Mouse (Mus musculus) lung, postnatal 4 days (tissue): Measurements from ENCODE around the gene Mcur1.
A peak's percentile ranks its signal among the peaks of the same experiment; 100 is the strongest.

Experiments used
- DNase-seq, 2 experiments: peaks; one replicate each; pipeline ENCODE4 v3.0.0; 2021

Mcur1 gene

GRCm38 (mm10) chr13:43564733-43565132 is 4.7 kb upstream of the Mcur1 start:
- no peak for DNase-seq

DNA sequence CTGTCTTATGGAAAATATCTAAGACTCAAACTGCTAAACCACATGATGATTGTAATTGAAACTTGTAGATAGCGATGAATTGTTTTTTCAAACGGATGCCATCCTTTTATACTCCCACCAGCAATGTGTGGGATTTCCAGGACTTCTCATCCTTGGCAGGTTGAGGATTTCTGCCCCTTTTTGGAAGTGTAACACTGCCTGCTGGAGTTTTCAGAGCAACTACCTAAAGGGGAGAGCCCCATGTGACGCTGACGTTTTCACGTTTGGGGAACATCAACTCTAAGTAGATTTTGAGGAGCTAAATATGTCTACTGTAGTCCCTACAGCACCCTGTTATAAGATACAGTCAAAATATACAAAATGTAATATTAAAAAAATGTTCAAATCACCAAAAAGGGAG is 2.7 kb upstream of the Mcur1 start:
- no peak for DNase-seq

- DNase-seq = peak in 1 of 2 experiments; percentile 28
Observed at GRCm38 (mm10) chr13:43560458-43561411, 744 bp upstream of the Mcur1 start.

GRCm38 (mm10) chr13:43558959-43559358 is 1.0 kb downstream of the Mcur1 start:
- DNase-seq = no peak

DNA sequence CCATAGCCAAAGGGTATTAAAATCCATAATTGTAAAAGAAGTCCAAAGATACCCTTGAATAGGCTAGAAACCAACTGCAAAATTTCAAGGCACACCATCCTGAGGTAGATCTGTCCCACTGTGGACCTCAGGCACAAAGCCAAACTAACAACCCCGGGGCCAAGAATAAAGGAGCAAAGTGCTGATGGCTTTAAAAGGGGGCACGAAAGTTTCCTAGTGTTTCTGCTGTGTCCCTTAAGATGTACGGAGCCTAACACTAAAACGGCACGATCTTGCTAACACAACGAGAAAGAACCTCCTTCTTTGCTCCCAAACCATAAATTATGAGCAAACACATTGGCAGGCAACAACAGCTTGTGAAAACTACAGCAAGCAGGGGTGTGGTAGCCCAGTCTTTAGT is 1.6 kb downstream of the Mcur1 start:
- DNase-seq = no peak

DNA sequence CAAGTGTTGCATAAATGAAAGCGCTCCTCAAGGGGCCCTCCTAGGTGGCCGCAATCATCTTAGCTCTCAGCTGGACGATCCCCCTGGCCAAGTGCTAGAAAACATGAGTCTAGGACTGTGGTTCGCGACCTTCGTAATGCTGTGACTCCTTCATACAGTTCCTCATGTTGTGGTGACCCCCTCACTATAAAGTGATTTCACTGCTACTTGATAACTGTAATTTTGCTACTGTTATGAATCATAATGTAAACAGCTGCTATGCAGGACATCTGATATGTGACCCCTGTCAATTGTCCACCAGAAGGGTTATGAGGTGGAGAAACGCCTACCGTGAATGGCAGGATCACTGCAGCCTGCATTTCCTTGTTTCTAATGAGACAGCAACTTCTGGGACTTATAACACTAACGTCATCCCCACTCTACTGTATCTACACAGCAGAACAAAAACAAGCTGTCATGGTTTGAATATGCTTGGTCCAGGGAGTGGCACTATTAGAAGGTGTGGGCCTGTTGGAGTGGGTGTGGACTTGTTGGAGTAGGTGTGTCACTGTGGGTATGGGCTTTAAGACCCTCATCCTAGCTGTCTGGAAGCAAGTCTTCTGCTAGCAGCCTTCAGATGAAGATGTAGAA is 3.0 kb downstream of the Mcur1 start:
- DNase-seq = no peak

DNA sequence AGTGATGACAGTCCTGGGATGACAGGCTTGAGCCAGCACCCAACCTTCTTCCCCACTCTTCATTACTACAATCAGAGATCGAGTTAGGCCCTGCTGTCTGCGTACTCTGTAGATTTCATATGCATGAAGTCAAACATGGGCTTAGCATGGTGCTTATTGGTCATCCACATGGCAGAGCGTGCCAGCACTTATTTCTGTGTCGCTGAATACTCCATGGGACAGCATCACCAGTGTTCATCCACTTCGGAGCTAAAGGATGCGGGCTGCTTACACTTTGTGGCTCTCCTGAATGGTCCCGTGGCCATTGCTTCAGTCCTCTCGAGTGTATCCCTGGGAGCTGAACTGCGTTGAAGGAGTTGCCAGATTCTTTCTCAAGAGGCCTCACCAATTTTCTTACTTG is 4.7 kb downstream of the Mcur1 start:
- no peak for DNase-seq

- no peak for DNase-seq
Observed at GRCm38 (mm10) chr13:43554827-43555226, 5.2 kb downstream of the Mcur1 start.

- no peak for DNase-seq
Observed at GRCm38 (mm10) chr13:43550676-43551075, 9.3 kb downstream of the Mcur1 start.

DNA sequence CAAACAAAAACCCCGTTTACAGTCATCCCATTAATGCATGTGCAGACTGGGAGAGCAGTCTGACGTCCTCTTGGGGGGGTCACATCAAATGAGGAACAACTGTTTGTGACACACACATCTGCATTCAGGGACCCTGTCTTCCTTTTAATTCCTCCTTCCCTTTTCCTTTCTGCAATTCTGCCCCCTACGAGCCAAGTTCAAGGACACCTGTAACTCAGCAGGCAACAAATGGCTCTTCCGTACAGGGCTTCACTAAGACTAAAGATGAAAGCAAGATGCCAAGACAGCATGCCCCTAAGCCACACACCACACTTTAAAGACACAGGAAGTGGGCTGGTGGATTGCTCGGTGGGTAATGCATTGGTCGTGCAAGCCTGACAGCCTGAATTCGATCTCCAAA is 10.1 kb downstream of the Mcur1 start:
- DNase-seq = no peak

DNA sequence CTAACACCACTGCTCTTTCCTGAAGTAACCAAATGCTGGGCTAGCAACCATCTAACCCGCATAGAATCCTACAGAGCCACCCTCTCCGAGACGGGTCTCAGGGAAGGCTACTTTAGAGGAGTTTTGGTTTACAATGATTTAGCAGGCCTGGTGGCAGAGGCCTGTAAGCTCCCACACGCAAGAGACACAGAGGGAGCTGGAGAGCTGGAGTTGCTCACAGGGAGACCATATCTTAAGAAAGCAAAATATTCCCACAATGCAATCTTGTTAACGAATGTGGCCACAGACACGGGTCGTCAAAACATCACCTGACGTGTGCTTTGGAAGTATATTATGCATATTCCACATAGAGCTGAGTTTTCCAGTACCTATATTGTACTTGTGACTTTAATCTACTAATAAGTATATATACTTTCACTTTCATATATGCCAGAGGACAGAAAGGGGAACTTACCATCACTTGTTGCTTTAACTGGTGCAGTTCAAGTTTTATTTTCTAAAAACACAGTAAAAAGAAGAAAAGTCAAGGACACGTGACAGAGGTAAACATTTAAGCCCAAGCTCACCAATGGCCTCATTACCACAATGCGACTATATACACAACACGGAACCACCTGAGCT is 10.8 kb downstream of the Mcur1 start:
- no peak for DNase-seq

DNA sequence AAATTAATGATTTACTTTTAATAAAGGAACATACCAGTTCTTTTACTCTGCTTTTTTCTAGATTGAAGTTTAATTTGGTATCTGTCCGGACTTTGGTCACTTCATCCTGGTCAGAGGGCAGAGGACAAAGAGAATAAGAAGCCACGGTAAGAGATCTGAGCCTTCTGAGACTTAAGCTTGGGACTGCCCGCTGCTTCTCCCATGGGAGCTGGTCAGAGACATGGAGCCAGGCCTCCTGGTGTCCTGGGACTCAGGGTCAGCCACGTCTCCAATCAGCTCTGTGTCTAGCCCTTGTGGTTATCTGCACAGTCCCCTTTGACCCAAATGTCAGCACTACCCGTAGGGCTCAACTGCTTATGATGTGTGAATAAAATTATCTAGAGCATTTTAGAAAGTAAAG is 11.4 kb downstream of the Mcur1 start:
- no peak for DNase-seq

GRCm38 (mm10) chr13:43546861-43547260 is 13.1 kb downstream of the Mcur1 start:
- peak; percentile 55 to 86 for DNase-seq

DNA sequence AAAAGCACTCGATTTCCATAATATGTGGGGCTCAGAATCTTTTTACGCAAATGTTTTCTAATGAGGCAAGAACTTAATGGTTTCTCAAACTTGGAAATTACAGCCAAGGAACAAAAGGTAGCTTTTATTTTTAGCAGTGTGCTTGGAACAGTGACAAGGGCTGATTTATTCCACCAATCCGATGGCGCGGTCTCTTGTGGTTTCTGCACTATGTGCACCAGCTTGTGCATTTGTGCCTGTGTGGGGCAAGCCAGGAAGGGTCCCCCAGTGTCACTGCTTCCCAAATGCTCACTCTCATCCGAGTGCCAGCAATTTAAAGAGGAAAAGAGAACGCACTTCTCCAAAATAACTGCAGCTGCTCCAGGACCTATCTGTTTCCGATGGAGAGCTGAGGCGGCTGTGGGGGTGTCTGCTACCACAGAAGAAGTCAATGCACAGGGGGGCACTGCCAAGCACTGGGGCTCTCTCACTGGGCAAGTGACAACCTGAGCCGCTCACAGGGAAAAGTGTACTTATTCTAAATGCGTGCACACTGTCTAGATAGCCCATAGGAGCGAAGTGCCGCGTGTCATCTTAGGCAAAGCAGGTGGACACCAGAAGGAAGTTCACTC is 19.7 kb downstream of the Mcur1 start:
- DNase-seq = no peak

- no peak for DNase-seq
Observed at GRCm38 (mm10) chr13:43539409-43539808, 20.6 kb downstream of the Mcur1 start.

DNA sequence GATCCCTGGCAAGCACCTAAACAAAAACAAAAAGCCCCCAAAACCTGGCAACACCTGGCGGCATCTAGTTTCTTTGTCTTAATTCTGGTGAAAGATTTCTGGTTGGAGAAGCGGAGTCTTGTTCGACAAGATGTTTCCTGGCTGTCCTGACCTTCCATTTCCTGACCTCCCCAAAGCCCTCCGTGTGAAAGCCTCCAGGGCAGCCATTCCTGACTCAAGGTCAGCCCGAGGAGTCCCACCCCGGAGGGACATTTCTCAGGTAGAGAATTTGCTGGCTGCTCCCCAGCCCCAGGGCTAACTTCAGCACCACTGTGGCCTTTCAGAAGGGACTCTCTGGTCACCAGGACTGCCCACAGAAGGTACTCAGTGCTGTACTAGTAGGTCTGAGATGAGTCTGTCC is 22.1 kb downstream of the Mcur1 start:
- DNase-seq = no peak

DNA sequence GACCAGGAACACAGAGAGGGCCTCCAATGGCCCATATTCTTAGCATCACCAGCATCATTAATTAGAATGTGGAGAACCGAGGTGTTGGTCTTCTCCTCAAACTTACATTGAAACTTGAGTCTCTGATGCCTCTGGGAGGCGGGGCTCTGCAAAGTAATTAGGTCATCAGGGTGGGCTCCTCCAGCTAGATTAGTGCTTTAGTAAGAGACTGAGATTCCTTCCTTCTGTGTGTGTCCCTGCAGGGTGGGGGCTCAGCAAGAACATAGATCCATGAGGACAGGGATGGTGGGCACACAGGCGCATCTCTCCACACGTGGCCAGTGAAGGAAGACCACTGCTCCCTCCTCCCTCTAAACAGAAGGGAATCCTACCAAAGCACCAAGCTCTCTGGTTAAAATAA is 26.0 kb downstream of the Mcur1 start:
- no peak for DNase-seq

DNA sequence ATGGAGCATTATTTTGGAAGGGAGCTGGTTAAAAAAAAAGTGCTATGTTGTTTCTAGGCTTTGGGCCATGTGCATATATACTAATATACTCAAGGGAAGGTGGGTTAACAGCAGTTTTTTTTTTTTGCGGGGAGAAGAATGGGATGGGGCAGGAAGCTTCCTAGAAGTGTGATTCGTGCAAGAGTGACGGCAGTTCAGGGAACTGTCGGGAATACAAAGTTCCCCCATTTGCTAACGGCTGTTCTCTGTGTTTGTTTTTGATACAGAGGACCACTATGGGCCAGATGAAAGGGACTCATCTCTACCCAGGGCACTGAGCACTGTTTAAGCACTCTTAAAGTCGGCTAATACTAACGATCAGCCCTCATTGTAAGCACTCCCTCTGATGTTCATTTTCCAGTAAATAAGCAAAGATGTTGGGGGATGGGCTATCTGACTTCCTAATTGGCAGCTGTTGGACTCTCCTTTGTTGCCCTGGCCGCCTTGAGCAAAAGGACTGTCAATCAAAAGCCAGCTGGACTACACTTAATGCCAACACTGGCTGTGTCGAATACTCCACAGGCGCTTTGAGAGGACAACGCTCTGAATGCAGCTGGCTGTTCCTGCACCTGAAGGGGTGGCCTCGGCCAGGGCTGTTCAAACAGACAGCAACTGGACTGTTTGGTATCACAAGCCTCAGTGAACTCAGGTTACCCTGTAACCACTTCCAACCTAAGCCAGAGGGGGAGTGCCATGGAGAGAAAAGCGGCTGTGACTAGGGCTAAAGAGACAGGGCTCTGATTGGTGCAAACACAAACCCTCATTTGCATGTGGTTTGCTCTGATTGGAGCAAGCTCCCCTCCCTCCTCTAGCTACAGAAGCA is 28.9 kb downstream of the Mcur1 start:
- peak; percentile 72 to 77 for DNase-seq

- no peak for DNase-seq
Observed at GRCm38 (mm10) chr13:43530129-43530831, 29.7 kb downstream of the Mcur1 start.

GRCm38 (mm10) chr13:43526289-43526688 is 33.7 kb downstream of the Mcur1 start:
- no peak for DNase-seq

DNA sequence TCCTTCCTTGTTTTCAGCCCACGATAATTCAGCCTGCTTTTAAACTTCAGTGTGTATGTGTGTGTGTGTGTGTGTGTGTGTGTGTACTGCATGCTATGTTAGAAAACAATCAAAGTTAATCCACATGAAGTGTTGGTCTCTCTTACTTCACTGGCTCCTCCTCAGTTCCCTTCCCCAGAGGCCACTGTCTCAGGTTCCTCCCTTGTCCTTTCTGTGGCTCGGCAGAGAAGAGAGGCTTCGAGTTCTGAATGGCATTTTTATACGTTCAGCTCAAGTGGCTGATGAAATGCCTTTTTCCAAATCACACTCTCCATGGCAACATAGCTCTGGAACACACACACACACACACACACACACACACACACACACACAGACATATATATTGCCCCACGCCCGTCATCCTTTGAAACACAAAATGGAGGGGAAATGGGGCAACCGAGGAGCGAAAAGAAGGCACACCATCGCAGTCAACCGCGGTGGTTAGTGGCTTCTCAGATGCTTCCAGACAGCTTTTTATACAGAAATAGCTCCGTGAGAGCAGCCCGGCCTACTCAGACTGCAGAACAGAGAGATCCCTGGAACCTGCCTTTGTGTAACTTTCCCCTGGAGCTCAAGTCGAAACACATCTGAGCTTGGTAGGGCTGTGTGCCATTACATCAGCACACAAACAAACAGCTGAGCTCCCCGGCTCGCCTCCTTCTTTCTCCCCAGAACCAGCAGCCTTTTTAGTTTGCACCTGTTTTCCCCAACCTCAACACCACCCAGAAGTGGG is 34.4 kb downstream of the Mcur1 start:
- DNase-seq = peak in 1 of 2 experiments; percentile 28
